Mouse (Mus musculus): ENCODE results near the gene Arf5. TPM values are rescaled to one million over a fixed set of nuclear protein-coding genes. Genes with fewer than 3 reads are reported as not detected.

Arf5 gene
- 25.8 TPM for polyA plus RNA-seq (2014; fragmentation: Illumina TruSeq; extraction: RNeasy Lipid Tissue Mini Kit (QIAGEN cat#74804); ENCODE audit: low read depth, low replicate concordance)

GRCm38 (mm10) chr6:28423313-28423712 is at the start of gene Arf5:
TSS of gene Arf5 (plus strand) at chr6:28423560.

GRCm38 (mm10) chr6:28397681-28398203 is 25.6 kb upstream of the Arf5 start, which contains the start of gene Zfp800:
TSS of gene Zfp800 (minus strand) at chr6:28398005.

GRCm38 (mm10) chr6:28427096-28427839 is 3.9 kb downstream of the Arf5 start, which contains the start of gene Fscn3:
TSS of gene Fscn3 (plus strand) at chr6:28427789.

GRCm38 (mm10) chr6:28428290-28428689 is 4.9 kb downstream of the Arf5 start, which contains the start of gene Gcc1:
TSS of gene Gcc1 (minus strand) at chr6:28428390.

GRCm38 (mm10) chr6:28449253-28449652 is 25.9 kb downstream of the Arf5 start, which contains the start of gene Pax4:
TSS of gene Pax4 (minus strand) at chr6:28449353.

GRCm38 (mm10) chr6:28474839-28475238 is 51.5 kb downstream of the Arf5 start, which contains the start of gene Snd1:
TSS of gene Snd1 (plus strand) at chr6:28475139.

Other genes starting within 250 kb of the Arf5 start
- 83.3 TPM for gene Zfp800, start 25.6 kb upstream of the Arf5 start, polyA plus RNA-seq (2014; fragmentation: Illumina TruSeq; extraction: RNeasy Lipid Tissue Mini Kit (QIAGEN cat#74804); ENCODE audit: low read depth, low replicate concordance)
- not detected for gene Fscn3, start 4.2 kb downstream of the Arf5 start, polyA plus RNA-seq (2014; fragmentation: Illumina TruSeq; extraction: RNeasy Lipid Tissue Mini Kit (QIAGEN cat#74804); ENCODE audit: low read depth, low replicate concordance)
- gene Gcc1, start 4.8 kb downstream of the Arf5 start, polyA plus RNA-seq (2014; fragmentation: Illumina TruSeq; extraction: RNeasy Lipid Tissue Mini Kit (QIAGEN cat#74804); ENCODE audit: low read depth, low replicate concordance) = 12.0 TPM
- gene Pax4, start 25.8 kb downstream of the Arf5 start, polyA plus RNA-seq (2014; fragmentation: Illumina TruSeq; extraction: RNeasy Lipid Tissue Mini Kit (QIAGEN cat#74804); ENCODE audit: low read depth, low replicate concordance) = not detected
- 10.9 TPM for gene Snd1, start 51.6 kb downstream of the Arf5 start, polyA plus RNA-seq (2014; fragmentation: Illumina TruSeq; extraction: RNeasy Lipid Tissue Mini Kit (QIAGEN cat#74804); ENCODE audit: low read depth, low replicate concordance)

All from sigmoid colon, adult 10 weeks (tissue).